Mouse (Mus musculus) fibroblast of lung, adult 2 months (primary cell): ENCODE measurements around the gene BC029722.

Source experiments
- DNase-seq: peaks from one replicate; pipeline ENCODE4 v3.0.0-alpha.2; 2011; ENCODE audit warnings: low read depth

The BC029722 gene

DNA sequence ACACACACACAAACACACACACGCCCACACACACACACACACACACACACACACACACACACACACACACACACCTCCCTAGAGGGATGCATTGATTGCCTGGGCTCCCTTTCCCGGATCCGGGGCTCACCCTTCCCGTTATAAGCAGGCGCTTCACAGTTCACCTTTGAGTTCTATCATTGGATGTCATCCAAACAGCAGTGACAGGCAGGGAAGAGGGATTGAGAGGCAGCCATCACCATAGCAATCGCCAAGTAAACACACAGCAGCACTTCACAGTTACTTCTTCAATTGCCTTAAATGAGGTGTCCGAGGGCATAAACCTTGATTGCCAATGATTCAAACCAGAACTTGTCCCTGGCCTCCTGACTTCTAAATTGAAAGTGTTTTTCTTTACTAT, 40.2 kb downstream of the BC029722 start:
- no peak for DNase-seq

DNA sequence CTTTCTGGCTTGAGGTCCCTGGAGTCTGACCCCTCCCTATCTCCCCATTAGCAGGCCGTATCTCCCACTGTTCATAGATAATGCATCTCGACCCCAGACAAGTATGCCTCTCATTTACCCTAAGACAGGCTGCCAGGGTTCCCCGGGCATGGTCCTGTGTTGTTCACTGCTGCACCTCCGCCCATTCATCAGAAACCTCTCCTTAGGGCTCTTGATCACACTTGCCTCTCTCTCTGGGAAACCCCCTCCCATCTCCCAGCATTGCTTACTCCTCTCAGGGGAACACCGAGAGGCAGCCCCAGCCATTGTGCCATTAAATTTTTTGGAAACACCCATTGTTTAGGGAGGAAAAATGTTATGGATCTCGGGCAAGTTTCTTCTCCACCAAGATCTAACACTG, 41.2 kb downstream of the BC029722 start:
- DNase-seq, result no peak

DNA sequence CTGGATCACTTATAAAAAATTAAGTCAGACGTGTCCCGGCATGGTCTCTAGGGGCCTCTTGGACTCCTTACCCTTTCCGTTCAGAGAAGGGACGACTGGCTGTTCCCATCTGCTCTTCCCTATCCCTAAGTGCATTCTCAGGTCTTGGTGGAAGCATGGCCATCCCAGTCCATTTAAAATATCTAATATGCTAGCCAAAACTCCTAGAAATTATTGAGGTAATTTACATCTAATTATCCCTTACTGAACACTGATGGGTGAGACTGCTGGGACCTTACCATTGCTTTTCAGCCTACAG, 41.6 kb downstream of the BC029722 start:
- no peak for DNase-seq

DNA sequence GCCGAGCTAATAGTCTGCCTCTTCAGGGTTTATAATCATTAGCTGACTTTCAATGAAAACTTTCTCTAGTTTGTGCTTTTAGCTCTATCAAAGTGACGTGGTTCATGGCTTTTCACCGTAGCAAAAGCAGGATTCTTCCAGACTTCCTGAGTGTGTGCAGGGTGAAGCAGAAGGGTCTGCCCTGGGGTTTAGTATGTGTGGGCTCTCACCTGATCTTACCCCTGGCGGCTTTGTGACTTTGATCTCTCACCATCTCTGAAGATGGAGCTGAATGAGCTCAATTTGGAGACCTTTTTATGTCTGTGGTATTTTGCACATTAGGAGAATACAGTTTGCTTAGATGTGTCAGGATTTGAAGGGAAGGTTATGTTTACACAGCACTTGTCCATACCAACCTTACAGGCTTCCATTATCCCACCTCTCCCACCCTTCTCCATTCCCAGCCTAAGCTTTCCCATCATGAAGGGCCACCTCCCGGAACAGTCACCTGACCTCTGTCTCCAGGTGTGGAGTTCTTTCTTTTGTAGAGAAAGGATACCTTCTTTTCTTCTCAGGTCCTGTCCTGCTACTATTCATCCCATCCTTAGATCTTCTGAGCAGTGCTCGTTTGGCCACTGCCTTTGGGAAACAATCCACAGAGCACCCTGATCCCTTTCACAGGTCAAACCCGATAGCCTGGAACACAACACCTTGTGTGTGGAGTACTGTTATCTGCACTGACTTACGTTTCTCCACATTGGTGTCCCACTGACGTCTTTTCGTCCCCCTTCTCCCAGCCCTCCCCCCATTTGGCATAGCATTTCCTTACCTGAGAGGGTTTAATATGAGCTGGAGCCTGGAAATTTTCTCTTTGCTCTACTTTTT, 42.2 kb downstream of the BC029722 start:
- DNase-seq, result no peak

DNA sequence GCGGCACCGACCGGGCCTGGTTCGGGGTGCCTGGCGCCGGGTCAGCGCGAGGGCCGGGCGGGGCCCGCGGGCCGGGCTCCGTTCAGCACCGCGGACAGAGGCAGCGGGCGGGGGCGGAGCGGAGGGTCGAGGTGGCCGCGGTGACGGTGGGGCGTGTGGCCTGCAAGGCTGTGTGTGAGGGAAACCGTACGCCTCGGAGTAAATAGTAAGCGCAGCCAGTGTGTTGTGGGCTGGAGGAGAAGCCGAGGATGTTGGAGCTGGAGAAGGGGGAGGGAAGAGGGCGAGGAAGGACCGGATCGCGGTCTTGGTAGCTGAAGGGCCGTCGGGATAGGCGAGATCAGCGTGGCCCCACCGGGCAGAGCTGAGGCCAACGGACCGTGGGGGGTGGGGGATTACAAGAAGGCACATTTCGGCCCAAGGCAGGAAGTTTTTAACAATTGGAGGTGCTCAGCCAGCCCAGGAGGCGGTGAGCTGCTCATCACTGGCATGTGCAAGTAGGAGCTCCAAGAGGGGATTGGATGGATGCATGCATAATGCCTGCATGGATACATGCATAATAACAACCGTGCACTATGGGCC, 43.5 kb downstream of the BC029722 start:
- DNase-seq, result no peak

DNA sequence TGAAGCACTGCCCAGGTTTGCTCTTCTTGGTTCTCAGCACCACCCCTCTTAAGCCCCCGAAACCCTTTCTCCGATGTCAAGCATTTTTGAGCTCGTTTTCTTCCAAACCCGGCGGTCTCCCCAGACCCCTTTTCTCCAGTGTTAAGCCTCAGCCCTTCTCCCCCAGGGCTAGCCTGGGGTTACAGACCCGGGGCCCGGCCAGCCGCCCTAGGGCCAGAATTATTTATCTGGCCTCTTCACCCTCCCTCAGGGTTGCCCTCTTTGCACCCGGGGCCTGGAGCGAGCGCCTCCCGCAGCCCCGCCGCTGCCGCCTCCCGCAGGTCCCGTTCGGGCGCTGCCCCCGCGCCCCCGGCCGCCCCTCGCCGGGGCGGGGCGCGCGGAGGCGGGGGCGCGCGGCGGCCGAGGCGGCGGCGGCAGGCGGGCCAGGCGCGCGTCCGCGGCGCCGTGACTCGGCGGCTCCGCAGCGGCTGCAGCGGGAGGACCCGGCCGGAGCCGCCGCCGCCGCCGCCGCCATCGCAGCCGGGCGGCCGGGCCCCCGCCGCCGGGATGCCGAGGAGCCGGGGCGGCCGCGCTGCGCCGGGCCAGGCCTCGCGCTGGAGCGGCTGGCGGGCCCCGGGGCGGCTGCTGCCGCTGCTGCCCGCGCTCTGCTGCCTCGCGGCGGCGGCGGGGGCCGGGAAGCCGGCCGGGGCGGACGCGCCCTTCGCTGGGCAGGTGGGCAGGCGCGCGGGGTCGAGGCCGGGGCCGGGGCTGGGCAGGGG, 44.1 kb downstream of the BC029722 start, which contains the start of gene Mmp24:
Mmp24 (plus strand) TSS at position 416 of the 758 bp plus-strand sequence.
- DNase-seq, result no peak

DNA sequence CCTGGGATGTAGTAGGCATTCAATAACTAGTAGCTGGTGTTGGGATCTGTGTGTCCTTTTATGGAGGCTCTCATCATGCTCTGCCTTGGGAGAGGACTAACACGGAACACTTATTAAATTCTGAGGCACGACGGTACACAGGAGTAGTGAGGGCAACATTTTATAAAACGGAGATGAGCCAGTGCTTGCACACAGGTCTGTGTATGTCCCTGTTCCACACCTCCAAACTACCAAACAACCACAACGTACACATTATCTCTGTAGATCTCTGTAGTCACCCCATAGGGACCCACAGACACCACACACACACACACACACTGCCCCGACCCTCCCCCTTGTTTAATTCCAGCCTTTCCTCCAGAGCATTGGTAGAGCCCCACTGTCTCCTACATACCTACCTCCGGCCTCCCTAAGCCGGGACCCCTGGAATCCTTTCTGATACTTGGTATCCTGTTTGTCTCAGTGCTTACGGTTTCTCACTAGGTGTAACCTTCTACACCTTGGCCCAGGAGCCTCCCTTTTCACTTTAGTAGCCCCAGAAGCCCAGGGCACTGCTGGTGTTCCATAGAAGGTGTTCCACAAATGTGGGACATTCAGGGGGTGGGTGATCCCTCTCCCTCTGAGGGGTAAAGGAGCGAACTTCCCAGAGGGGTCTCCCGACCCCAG, 44.8 kb downstream of the BC029722 start:
- DNase-seq, result no peak

DNA sequence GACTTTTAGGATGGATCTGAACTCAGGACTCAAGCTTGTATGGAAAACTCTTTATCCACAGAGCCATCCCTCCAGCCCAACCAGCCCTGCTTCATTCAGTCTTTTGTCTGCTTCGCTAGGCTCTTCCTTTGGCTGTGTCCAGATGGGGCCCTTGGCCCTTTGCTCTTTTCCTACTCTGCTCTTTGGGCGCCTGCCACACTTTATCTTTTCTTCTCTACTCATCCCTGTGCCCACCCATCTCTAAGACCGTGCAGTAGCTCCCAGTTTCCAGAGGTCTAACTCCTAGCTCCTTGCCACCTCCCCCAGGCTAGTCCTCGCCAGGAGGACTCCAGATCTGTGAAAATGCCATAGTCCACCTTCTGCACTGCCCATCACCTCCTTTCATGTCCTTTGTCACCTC, 45.6 kb downstream of the BC029722 start:
- DNase-seq, result no peak
